Mouse (Mus musculus) adrenal gland, adult 8-10 months (tissue): Measurements from ENCODE around the gene 1700022I11Rik. TPM values are rescaled to one million over a fixed set of nuclear protein-coding genes. Genes with fewer than 3 reads are reported as not detected.
A peak's percentile ranks its signal among the peaks of the same experiment; 100 is the strongest.

Experiments used
- DNase-seq: peaks from one replicate; pipeline ENCODE4 v3.0.0; 2022
- total RNA-seq, 4 experiments: library from RNA; stranded (reverse); gene quantifications; 2 replicates each; pipeline ENCODE4 v1.2.4; 2022

Gene 1700022I11Rik
- not detected for total RNA-seq

- DNase-seq = no peak
Observed at GRCm38 (mm10) chr4:42969304-42969703, at the start of gene 1700022I11Rik. Gene 1700022I11Rik (plus strand): TSS chr4:42969604.

DNA sequence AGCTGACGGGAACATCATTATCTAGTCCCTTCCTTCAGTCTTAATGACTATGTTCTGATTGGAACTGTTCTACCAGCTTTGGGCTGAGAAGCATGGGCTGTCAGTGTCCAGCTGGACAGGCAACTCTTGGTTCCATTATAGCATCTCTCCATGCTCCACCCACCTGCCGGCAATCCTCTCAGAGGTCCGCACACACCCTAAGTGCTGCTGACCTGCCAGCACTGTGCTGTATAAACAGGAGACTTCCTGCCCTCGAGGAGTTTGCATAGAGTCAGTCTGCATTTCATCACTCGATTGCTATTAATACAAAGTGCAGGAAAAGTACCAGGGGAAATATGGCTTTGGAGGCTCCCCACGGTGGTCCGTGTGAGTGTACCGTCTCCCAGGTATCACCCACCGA, 48.7 kb upstream of the 1700022I11Rik start:
- no peak for DNase-seq

- no peak for DNase-seq
Observed at GRCm38 (mm10) chr4:42921536-42921935, 47.9 kb upstream of the 1700022I11Rik start.

DNA sequence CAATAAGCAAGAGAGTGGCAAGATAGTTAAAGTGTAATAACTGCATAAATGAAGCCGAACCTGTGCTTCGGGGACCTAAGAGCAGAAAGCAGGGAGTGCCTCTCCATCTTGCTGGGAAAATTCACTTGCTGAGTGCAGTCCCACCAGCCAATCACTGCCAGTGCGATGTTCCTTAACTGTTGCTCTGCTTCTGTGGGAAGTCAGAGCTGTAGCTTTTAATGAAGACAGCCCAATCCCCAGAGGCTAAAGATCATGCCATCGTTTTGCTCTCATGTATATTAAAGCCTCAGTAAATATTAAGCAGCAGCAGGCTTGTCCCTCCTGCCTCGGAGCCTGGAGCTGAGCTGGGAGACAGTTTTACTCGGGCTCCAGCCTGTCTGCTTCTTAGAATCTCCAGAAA, 47.3 kb upstream of the 1700022I11Rik start:
- DNase-seq = no peak

DNA sequence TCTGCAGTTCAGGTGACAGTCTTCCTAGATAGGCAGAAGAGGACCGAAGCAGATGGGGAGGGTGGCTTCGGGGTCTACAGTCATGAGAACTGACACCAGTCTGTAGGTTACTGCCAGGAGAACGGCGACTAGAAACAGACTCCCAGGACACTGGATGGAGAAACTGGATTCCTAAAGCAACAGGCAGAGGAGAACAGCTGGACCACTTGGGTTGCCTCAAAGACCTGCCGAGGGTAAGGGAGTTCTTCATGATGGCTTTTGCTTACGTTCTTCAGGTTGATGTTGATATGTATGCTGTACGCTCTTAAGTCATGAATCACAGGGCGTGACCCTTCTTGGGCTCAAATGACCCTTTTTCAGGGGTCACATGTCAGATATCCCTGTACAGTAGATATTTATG, 46.9 kb upstream of the 1700022I11Rik start:
- DNase-seq = no peak

- no peak for DNase-seq
Observed at GRCm38 (mm10) chr4:42924095-42924710, 45.2 kb upstream of the 1700022I11Rik start.

GRCm38 (mm10) chr4:42928209-42928608, 41.2 kb upstream of the 1700022I11Rik start:
- DNase-seq = no peak

DNA sequence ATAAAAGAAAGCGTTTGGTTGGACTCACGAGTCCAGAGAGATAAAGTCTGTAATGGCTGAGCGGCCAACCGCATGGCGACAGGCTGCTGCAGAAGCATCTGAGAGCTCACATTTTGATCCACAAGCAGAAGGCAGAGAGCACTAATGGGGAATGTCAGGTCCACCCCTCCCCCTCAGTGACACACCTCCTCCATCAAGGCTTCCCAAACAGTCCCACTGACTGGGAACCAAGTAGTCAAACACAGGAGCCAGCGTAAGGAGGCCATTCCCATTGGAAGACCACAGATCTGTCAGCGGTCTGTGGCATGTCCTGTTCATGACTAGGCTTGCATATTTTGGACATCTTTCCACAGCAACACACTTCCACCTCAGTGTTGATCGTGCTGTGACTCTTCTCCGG, 40.5 kb upstream of the 1700022I11Rik start:
- no peak for DNase-seq

DNA sequence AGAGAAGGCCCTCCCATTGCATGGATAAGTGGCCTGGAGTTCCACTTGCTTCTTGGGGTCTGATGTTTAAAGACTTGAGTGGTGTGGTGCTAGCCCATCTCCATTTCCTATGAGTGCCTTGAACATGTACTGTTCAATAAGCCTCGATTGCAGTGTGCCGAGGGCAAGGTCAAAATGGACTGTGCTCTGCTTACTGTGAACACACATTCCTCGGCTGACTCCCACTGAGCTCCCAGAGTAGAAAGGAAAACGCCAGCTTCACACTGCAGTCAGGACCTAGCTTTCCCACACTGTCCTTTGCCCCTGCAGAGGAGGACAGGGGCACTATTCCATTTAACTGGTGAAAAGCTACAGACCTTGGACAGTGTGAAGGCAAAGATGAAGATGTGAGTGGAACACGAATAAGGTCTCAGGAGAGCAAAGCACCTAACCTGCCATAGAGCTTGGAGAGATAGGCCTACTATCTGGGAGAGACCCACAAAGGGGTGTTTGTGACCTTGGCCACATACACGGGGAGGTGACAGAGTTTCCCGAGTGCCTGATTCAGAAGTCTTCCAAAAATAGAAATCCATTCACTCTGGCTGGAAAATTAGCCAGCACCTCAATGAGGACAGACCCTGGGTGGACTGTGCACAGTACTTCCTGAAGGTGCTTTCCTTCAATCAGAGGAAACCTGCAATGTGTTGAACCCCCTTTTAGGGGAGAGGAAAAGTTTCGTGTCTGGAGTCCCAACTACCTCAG, 37.0 kb upstream of the 1700022I11Rik start:
- no peak for DNase-seq

DNA sequence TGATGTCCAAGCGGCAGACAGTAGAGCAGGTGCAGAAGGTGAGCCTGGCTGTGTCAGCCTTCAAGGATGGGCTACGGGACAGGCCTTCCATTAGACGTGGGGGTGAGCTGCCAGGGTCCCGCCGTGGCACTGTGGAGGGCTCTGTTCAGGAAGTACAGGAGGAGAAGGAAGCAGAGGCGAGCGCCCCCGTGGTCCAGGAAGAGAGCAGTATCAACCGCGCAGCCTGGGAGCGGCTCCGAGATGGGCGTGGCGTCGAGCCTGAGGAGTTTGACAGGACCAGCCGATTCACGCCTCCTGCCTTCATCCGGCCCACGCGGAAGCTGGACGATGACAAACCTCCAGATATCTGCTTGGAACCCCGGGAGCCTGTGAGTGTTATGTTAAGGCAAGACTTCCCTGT, 35.8 kb upstream of the 1700022I11Rik start:
- DNase-seq = no peak

- DNase-seq = no peak
Observed at GRCm38 (mm10) chr4:42941396-42941795, 28.0 kb upstream of the 1700022I11Rik start.

GRCm38 (mm10) chr4:42943341-42943740, 26.1 kb upstream of the 1700022I11Rik start:
- DNase-seq = no peak

DNA sequence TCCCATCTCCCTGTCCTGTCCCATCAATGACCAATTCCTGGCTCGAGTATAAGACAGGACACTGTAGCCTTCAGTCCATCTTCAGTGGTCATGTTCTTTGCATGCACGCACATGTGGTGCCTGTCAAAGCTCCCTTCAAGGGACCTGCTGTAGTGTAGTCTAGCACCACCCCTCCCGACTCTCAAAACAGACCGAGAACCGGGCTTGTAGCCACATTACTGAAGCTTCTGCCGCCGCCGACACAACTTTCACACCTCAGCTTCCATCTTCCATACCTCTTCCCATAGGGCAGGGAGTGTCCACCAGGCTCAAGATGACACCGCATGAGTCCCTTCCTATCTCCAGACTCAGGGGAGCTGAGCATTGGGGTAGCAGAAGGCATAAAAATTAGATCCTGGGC, 25.2 kb upstream of the 1700022I11Rik start:
- DNase-seq = no peak

DNA sequence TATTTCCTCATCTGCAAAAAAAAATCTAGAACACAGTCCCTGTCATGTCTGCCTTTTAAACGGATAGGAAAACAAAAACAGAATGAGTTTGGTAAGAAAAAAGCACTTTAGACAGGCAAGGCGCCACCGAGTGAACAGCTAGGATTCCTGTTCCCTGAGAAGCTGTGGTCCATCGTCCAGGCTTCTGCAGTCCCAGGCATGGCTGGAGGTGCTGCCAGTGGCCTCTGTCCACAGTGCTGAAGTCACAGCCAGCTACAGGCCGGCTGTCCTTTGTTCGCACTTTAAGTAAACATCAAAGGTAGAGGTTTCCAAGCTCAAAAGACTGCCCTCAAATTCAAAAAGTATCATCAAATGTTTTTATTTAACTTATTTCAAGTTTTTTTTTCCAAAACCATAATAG, 24.4 kb upstream of the 1700022I11Rik start:
- no peak for DNase-seq

DNA sequence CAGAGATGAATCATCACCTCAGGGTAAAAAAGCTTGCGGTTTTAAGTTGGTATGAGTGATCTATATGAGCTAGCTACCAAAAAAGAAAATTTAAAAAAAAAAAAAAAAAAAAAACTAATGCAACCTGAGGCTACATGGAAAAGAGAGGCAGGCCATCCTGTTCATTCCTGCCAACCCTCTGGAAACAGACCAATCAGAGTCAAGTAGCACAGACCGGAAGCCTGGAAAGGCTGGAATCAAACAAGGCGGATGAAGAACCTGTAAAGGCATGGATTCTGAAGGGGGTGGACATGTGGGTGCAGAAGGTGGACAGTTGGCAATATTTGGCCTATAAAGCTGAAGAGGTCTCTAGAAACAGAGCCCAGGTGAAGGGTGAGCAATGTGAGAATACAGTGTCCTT, 24.0 kb upstream of the 1700022I11Rik start:
- DNase-seq = no peak

DNA sequence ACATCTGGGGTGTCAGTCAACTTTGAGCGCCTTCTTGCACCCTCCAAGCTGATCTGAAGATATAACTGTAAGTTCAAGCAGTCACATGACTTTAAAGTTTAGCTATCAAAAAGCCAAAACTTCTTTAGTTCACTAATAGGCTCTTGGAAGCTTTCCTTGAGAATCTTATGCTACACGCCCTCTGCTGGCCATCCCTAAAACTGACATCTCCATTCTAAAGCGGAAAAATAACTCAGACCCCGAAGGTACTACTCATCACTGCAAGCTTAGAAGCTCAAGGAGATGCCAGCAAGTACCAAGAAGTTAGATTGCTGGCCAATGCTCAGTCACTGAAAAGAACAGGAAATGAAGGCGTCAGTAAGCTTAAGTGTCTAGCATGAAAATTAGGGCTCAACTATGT, 23.5 kb upstream of the 1700022I11Rik start:
- DNase-seq = no peak

DNA sequence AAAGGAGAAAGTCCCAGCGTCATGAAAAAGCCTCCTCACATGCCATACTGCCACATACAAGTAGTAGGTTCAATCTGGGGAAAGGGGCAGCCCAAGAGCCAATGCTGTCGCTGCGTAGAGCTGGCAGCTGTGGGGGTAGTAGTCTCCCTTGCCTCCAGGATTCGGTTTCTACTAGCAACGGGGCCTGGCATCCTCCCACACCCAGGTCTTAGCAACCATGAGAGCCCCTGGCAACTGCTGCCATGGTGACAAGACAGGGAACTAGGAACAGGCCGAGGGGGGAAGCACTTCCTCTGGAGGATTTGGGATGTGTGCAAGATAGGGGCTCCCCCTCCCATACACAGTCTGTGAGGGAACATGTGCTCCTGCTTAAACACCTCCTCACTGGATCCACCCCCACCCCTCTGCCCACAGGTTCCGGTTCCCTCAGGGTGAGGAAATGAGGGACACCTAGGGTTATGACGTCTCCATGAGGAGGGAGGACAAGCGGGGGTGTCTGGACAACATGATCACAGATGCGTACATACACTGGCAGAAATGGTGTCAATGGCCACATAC, 22.6 kb upstream of the 1700022I11Rik start:
- DNase-seq = no peak

DNA sequence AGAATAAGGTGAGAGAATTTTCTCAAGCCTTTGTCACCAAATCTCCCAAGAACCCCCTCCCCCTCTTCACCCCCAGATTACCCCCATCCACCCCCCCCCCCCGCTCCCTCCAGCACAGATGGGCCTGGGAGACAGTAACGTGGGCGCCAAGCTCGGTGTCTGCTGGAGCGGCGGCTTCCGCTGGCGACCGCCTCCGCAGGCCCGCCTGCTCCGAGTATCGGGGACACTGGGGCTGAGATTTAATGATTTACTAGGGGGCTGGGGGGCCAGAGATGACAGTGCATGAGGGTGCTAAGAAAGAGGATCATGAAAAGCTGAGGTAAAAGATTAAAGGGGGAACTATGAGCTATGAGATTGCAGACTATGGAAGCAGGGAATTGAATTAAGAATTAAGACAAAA, 20.9 kb upstream of the 1700022I11Rik start:
- DNase-seq = no peak

DNA sequence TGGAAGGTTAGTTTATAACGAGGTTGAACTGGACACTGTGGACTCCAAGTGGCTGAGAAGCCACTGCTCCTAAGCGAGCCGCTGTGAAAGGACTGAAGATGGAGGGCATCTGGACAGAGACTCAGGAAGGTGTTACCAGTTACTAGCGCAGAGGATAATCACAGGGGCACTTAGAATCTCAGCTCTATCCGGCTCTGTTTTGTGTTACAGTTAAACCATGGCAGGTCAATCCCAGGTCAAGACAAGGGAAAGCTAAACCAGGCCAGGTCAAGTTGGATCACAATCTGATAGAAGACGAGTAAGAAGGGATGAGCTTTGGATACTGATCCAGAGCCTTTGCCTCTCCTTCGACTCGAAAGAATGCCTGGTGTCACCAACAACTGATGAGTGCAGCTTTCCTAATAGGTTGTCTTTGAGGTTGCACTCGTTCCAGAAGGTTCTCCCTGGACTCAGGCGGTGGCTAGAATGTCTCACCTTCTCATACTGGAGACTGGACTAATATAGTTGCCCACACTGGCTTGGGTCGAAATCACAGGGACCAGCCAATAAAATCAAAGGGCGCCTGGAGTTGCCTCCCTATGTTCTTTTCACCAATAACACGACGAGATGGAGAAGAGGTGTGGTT, 20.2 kb upstream of the 1700022I11Rik start:
- no peak for DNase-seq

DNA sequence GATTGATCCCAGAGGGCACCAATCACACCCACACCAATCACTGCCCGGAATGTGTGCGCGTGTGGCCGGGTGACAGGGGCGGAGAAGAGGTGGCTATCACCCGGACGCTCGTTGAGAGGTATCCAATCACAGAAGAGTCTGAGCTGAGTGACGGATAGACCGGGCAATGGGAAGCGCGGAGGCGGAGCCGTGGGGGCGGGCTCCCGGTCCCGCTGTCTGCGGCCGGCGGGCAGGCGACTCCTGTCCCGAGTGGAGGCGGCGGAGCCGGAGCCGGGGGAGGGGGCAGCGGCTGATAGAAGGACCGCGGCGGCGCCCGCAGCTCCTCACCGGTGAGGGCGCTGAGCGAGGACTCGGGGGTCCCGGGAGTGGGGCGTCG, 19.7 kb upstream of the 1700022I11Rik start, which contains the start of gene Dnajb5:
Gene Dnajb5 (plus strand): TSS at position 139 of the 376 bp plus-strand sequence.
- peak; percentile 99 for DNase-seq

DNA sequence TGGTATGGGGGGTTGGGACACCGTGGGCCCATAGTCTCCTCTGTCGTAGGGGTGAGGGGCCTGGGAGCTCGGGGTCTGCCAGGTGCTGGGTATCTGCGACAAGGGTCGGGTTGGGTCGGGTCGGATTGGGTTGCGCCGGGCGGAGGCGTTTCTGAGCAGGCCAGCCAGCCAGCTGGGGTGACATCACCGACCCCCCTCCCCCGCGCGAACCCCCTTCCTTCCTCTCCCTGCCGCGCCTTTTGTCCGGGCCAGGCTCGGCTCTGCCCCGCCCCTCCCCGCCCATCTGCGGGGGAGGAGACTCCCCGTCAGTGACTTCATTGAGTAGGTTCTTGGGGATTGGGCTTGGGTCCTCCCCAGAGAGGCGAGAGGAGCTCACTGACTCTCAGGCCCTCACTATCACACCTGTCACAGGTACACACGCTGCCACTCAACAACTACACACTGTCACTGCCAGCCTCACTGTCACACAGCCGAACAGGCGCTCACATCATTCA, 19.3 kb upstream of the 1700022I11Rik start:
- DNase-seq = peak; percentile 83

GRCm38 (mm10) chr4:42951206-42952195, 17.9 kb upstream of the 1700022I11Rik start:
- no peak for DNase-seq
